In the genomic region with DNA sequence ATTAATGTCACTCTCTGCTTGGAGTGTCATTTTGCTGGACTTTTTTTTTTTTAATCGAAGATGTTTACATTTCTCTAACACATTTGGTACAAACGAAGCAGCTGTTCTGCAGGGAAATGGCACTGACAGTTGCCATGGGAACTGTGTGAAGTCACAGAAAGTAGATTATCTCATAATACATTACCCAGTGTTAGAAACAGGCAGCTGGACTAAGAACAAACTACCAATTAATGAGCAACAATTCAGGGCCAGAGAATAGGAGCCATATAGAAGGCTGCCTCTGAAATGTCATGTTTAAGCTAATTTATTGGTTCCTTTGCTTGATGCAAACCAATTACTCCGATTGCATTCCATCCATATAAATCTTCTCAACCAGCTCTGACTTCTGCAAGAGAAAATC, we compare ENCODE assay signal across 14 mouse cellular contexts.
DNase-seq lines count a peak whose midpoint lies in the region; ATAC-seq lines count a peak whose summit lies in the region.
"Had no signal": no experiment of that assay in that cellular context is flagged by ENCODE, and none has a peak within 500 bp of the region (broad histone marks: within the 10 kb centered on the region; RNA-seq: fewer than 3 reads in every experiment).

No protein-coding gene starts in this region.

- no peaks in the 10 kb centered on the region for H3K36me3 ChIP-seq in forebrain, embryonic 15.5 days
- H3K36me3 ChIP-seq in heart, embryonic 10.5 days = no peaks in the 10 kb centered on the region

- peak; percentile 12 to 17 for DNase-seq in left cerebral cortex, postnatal 25 days (ENCODE audit: low spot score in 2 of 2)
- DNase-seq in left cerebral cortex, adult 18-20 months (ENCODE audit: low spot score in 2 of 2) = no peak
- DNase-seq in layer of hippocampus, adult 9-11 months = peak; percentile 34
- peak; percentile 38 for DNase-seq in retina, embryonic 14.5 days (ENCODE audit: low spot score)
- no peak for DNase-seq in thymus, postnatal 0 days (ENCODE audit: low spot score)
- DNase-seq in heart, embryonic 10.5 days (ENCODE audit: low spot score) = no peak
- DNase-seq: adrenal gland, postnatal 25 days; cerebellum, adult 11-12 months; heart, postnatal 10 days; kidney, adult 8-10 months; liver; thymus, postnatal 36 days had no signal

- 15% methylated on average over 3 of the region's 3 CpGs for WGBS in forebrain, embryonic 15.5 days
- WGBS in heart, embryonic 10.5 days = 76% methylated on average over 3 of the region's 3 CpGs

- no peak overlapping the region for H3K9ac ChIP-seq in forebrain, embryonic 15.5 days (replicated peaks)

- ATAC-seq in forebrain, embryonic 15.5 days (replicated peaks) = peak; percentile 91
- ATAC-seq: Patski had no signal

- no peaks in the 10 kb centered on the region for H3K9me3 ChIP-seq in forebrain, embryonic 15.5 days
- no peaks in the 10 kb centered on the region for H3K9me3 ChIP-seq in heart, embryonic 10.5 days

- peaks cover 3% of the 10 kb centered on the region for H3K4me1 ChIP-seq in forebrain, embryonic 15.5 days
- H3K4me1 ChIP-seq in heart, embryonic 10.5 days = no peaks in the 10 kb centered on the region

- H3K27me3 ChIP-seq in forebrain, embryonic 15.5 days = no peaks in the 10 kb centered on the region
- H3K27me3 ChIP-seq in heart, embryonic 10.5 days (ENCODE audit: insufficient read depth, poor library complexity, severe bottlenecking) = no peaks in the 10 kb centered on the region
- H3K27me3 ChIP-seq: Patski had no signal

- peak overlapping the region; percentile 12 for H3K27ac ChIP-seq in forebrain, embryonic 15.5 days (replicated peaks)
- no peak overlapping the region for H3K27ac ChIP-seq in heart, embryonic 10.5 days

- no peak overlapping the region for H3K4me3 ChIP-seq in forebrain, embryonic 15.5 days
- H3K4me3 ChIP-seq in heart, embryonic 10.5 days = no peak overlapping the region

- H3K4me2 ChIP-seq in forebrain, embryonic 15.5 days (replicated peaks) = no peak overlapping the region

- intact Hi-C loops in left cerebral cortex, postnatal 25 days (cut with DNase I) = no loop called here

Comparison
In these comparisons a context has a peak if more than half of its experiments do, and no peak if none do; other contexts are left out.
1. DNase-seq: peak in left cerebral cortex, postnatal 25 days (2 of 2), layer of hippocampus, adult 9-11 months (single experiment) and retina, embryonic 14.5 days (single experiment); none in left cerebral cortex, adult 18-20 months (0 of 2), thymus, postnatal 0 days (single experiment) and heart, embryonic 10.5 days (single experiment).